Mouse (Mus musculus): ENCODE results near the gene Scgb1a1.
"Not testable (repeated sequence)": the region's sequence is repeated elsewhere in the genome, so short reads cannot be mapped to it uniquely, and the experiment has no call there.

Scgb1a1 gene

DNA sequence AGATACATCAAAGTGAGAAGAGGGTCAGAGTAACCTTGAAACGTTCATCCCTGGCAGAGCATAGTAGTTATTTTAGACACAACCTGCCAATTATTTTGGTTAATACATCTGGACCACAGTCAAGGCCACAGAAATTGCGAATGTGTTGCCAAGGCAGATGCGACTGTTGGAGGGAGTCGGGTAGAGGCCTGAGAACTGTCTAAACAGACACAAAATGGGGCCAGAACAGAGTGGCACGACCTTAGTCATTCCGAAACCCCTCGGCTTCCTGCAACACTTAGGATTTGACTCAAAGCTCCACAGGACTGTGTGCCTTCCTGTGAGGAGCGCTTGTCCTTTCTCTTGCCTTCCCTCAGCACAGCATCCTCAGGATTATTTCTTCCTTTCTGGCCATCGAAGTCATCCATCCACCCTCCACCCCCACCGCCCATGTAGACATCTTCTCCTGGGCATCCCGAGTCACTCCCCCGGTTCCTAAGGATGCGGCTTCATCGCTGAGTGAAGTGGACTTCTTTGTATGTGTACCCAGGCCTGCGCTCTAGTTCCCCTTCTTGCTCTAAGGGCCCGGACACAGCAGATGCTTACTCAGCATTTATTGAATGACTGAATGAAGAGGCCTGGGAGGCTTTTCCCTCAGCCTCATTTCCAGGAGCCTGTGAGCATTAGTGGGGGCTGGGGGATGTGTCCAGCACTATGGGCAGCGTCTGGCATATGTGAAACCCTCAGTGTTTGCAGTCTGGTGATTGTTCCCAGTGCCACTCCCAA lies 12.7 kb upstream of the Scgb1a1 start:
- DNase-seq (ENCODE audit: low spot score in 2 of 2), result no peak

DNA sequence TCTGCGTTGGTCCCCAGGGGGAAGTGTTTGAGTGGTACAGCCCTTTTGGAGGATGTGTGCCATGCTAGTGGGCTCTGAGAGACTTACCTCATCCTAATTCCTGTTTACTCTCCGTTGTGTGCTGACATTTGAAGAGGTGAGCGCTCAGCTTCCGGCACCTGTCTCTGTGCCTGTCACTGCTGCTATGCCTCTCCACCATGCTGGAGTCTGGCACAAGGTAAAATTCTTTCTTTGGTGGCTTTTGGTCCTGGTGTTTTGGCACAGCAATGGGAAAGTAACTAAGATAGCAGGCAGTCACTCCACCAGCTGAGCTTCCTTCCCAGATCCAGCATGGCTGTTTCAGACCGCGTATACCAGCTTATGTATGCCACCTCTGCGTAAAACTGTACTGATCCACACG lies 12.0 kb upstream of the Scgb1a1 start:
- DNase-seq (ENCODE audit: low spot score in 2 of 2), result no peak

- DNase-seq (ENCODE audit: low spot score in 2 of 2), result no peak
Observed at GRCm38 (mm10) chr19:9097441-9097840, 9.7 kb upstream of the Scgb1a1 start.

GRCm38 (mm10) chr19:9095111-9095510 lies 7.4 kb upstream of the Scgb1a1 start:
- no peak for DNase-seq (ENCODE audit: low spot score in 2 of 2)

DNA sequence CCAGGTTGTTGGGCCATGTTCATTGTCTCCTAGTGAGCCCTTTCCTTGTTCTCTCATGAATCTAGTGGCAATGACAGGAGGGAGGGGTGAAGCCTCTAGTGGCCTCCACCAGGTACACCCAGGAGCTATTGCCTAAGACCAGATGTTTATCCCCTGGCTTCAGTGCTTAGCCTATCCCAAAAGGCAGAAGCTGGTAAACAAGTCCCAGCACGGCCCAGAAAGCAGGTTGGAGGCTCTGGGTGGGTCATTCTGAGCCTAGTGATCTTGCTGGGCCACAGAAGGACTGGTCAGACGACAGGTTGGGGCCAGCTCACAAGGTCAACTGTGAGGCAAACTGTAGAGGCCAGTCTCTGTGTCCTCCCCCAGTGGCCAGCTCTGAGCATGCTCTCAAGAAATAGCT lies 3.0 kb upstream of the Scgb1a1 start:
- DNase-seq (ENCODE audit: low spot score in 2 of 2), result no peak

- no peak for DNase-seq (ENCODE audit: low spot score in 2 of 2)
Observed at GRCm38 (mm10) chr19:9090191-9090590, 2.4 kb upstream of the Scgb1a1 start.

DNA sequence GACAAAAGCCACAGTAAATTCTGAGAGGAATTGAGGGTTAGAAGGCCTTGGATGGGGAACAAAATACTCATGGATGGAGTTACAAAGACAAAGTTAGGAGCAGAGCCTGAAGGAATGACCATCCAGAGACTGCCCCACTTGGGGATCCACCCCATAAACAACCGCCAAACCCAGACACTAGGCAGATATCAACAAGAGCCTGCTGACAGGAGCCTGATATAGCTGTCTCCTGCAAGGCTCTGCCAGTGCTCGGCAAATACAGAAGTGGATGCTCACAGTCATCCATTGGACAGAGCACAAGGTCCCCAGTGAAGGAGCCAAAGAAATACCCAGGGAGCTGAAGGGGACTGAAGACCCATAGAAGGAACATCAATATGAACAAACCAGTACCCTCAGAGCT lies 3.9 kb downstream of the Scgb1a1 start:
- DNase-seq (ENCODE audit: low spot score in 2 of 2), result not testable (repeated sequence)

DNA sequence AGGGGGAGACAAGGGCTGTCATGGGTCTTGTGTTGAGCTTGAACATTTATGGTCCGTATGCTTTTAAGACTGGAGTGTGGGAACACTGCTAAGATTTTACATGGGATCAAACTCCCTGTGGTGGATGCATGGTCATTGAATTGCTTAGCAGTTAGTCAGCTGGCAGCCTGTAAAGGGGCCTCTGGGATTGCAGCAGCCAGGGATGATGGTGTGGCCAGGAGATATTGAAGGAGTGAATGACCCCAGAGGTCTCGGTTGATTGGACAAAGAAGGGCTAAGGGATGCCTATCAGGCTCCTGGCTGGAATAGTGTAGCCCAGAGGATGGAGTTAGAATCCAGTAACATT lies 4.8 kb downstream of the Scgb1a1 start:
- no peak for DNase-seq (ENCODE audit: low spot score in 2 of 2)

DNA sequence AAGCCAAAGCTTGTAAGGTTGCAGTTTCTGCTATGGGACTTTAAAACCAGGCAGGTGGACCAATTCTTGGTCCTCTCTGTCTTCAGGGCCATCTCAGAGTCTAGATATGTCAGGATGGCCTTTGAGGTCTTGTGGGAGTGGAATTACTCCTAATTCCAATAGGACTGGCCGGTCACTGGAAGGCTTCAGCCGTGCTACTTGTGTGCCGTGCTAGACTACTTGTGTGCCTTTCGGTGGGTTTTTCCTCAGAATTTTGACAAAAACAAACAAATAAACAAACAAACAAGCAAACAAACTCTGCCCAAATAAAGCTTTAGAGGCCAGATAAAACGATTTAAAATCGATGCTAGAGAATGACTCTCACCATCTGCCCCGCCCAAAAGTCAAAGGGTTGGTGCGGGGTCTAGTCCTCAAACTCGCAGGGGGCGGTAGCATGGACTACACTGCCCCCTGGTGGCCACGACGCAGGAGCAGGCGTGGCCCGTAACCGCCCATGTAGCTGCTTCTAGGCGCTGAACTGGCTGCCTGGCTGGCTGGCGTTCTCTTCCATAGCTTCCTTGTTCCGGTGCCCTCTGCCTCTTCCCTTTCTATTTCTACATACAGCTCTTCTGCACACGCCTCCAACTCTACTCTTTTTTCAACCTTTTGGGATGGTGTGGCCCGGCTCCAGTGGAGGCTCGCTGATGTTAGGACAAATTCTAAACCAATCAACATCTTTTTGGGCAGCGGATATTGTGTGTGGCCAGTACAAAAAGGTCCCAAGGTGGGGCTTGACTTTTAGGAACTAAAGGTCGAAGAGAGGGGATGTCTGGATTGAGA lies 5.4 kb downstream of the Scgb1a1 start:
- DNase-seq (ENCODE audit: low spot score in 2 of 2), result peak in 1 of 2 experiments; percentile 72

GRCm38 (mm10) chr19:9081311-9082190 lies 6.2 kb downstream of the Scgb1a1 start:
- no peak for DNase-seq (ENCODE audit: low spot score in 2 of 2)

DNA sequence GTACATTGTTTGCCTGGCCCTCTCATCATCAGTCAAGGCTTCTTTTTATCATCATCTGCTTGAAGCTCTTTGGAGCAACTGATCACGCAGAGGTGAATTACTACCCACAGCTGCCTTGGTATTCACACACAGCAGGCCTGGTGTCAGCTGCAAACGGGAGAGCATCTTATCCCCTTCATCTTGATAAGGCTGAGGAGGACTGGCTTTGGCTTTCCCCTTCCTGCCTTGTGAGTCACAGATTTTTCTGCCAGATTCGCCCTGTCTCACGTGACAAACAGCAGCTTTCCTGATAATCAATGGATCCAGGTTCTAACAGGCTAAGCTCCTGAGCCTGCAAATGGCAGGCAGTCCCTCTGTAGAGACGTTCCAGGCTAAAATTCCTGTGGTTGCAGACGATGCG lies 7.8 kb downstream of the Scgb1a1 start:
- no peak for DNase-seq (ENCODE audit: low spot score in 2 of 2)

DNA sequence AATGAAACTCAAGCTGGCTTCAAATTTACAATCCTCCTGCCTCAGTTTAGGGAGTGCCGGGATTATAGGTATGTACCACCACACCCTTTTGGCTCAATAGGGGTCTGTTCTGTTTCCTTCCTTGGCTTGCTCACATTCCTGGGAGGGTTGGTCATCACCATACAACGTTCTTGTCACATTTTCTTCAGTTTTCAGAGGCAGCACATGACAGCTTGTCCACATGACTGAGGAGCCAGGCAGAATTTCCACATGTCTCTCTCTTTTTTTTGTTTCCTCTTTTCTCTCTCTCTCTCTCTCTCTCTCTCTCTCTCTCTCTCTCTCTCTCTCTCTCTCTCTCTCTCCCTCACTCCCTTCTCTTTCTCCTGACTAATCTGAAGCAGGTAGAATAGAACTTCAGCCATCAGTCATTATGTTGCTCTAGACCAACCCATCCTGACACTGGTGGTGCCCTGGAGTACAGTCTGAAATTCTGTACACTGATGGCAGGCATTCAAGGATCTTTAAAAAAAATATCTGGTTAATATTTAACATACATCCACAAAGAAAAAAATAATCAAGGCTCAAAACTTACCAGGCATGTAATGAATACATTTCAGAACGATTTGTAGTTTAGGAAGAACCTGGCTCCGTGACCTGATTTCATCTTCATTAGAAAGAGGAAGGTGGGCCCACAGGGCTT lies 10.6 kb downstream of the Scgb1a1 start:
- DNase-seq (ENCODE audit: low spot score in 2 of 2), result no peak

DNA sequence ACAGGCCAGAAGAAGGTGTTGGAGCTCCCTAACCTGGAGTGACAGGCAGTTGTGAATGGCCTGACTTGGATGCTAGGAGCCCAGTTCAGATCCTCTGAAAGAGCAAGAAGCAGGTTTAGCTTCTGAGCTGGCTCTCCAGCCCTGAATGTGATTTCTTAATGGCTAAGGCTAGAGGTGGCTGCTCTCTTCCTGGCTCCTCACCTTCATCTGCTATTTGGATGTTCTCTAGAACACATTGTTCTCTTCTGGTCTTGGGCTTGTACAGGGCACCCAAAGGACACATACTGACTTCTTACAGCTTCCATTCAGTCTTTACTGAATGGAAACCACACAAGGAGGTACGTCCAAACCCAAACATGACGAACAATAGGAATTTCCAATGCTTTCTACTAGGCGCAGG lies 11.7 kb downstream of the Scgb1a1 start:
- no peak for DNase-seq (ENCODE audit: low spot score in 2 of 2)

- no peak for DNase-seq (ENCODE audit: low spot score in 2 of 2)
Observed at GRCm38 (mm10) chr19:9075558-9075957, 12.2 kb downstream of the Scgb1a1 start.

GRCm38 (mm10) chr19:9074424-9074823 lies 13.3 kb downstream of the Scgb1a1 start:
- no peak for DNase-seq (ENCODE audit: low spot score in 2 of 2)

- no peak for DNase-seq (ENCODE audit: low spot score in 2 of 2)
Observed at GRCm38 (mm10) chr19:9073776-9074411, 13.9 kb downstream of the Scgb1a1 start.

GRCm38 (mm10) chr19:9072157-9072530 lies 15.6 kb downstream of the Scgb1a1 start:
- DNase-seq (ENCODE audit: low spot score in 2 of 2), result no peak

GRCm38 (mm10) chr19:9071456-9072156 lies 16.2 kb downstream of the Scgb1a1 start:
- peak in 1 of 2 experiments; percentile 38 for DNase-seq (ENCODE audit: low spot score in 2 of 2)

DNA sequence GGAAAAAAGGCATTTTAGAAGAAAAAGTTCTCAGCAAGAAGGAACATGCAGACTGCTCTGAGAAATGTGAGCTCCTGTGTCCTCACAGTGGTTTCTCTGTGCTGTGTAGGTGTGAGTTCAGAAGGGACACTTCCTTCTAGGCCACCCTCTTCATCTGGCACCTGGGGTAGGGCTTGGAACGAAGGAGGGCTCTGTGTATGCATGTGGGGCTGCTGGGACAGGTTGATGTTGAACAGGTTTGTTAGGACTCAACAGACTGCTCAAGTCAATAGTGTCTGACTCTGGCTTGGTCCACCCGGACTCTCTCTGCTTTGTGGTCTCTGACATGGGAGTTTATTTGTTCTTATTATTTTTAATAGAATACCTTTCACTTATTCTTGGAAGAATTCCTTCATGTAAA lies 17.4 kb downstream of the Scgb1a1 start:
- DNase-seq (ENCODE audit: low spot score in 2 of 2), result no peak

- peak in 1 of 2 experiments; percentile 31 for DNase-seq (ENCODE audit: low spot score in 2 of 2)
Observed at GRCm38 (mm10) chr19:9069687-9070307, 18.0 kb downstream of the Scgb1a1 start.

All from left cerebral cortex, adult 9 months (tissue).